Mouse (Mus musculus) spleen, adult 18-20 months (tissue): ENCODE measurements around the gene Hnrnpll.
"Not testable (repeated sequence)": the region's sequence is repeated elsewhere in the genome, so short reads cannot be mapped to it uniquely, and the experiment has no call there.

Experiments used
- DNase-seq, 2 experiments: peaks; one replicate each; pipeline ENCODE4 v3.0.0; 2022; ENCODE audit warnings: mixed read lengths in 2 of 2

Hnrnpll gene

GRCm38 (mm10) chr17:80058501-80058900 is 3.6 kb downstream of the Hnrnpll start:
- DNase-seq = no peak

DNA sequence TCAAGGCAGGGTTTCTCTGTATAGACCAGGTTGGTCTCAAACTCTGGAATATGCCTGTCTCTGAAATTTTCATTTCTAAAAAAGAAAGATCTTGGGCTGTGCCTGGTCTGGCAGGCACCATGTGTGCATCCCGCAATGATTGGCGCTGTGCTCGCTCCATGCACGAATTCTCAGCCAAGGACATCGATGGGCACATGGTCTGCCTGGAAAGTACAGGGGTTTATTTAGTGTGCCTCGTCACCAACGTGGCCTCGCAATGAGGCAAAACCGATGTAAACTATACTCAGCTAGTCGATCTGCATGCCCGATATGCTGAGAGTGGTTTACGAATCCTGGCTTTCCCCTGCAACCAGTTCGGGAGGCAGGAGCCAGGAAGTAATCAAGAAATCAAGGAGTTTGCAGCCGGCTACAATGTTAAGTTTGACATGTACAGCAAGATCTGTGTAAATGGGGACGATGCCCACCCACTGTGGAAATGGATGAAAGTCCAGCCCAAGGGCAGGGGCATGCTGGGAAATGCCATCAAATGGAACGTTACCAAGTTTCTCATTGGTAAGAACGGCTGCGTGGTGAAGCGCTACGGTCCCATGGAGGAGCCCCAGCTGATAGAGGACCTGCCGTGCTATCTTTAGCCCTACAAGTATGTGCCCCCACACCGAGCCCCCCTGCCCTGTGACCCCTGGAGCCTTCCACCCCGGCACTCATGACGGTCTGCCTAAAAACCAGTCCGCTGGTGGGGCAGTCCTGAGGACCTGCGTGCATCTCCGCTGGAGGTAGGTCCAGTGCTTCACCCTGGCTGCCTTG is 8.0 kb downstream of the Hnrnpll start:
- no peak for DNase-seq

GRCm38 (mm10) chr17:80051682-80052081 is 10.5 kb downstream of the Hnrnpll start:
- no peak for DNase-seq

DNA sequence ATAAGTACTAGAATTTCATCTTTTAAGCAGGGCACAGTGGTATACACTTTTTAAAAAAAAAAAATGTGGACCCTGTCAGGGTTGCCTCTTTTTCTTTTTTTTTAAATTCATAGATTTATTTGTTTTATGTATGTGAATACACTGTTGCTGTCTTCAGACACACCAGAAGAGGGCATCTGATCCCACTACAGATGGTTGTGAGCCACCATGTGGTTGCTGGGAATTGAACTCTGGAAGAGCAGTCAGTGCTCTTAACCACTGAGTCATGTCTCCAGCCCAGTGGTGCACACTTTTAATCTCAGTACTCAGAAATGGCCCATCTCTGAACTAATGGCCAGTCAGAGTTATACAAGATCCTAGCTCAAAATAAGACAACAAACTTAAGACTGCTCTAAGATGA is 12.8 kb downstream of the Hnrnpll start:
- DNase-seq = not testable (repeated sequence)

DNA sequence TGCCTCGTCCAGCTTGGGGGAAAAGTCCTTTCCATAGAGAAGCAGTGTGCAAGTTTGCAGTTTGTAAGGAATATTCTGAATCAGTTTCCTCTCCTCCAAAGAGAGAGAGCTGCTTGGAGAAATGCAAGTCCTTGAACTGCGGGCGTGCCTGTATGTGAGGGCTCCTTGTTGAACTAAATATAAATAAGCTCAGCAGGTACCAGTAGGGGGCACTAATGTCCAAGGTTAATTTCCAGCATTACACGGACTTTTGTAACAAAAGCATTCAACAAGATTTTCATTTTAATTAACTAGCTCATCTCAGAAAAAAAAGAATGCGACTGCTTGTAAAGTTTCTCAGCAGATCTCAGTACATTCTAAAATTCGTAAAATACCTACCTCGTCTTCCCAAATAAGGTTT is 13.9 kb downstream of the Hnrnpll start:
- DNase-seq = peak in 1 of 2 experiments; percentile 56

- no peak for DNase-seq
Observed at GRCm38 (mm10) chr17:80041739-80042138, 20.4 kb downstream of the Hnrnpll start.

GRCm38 (mm10) chr17:80028675-80029074 is 33.5 kb downstream of the Hnrnpll start:
- no peak for DNase-seq

DNA sequence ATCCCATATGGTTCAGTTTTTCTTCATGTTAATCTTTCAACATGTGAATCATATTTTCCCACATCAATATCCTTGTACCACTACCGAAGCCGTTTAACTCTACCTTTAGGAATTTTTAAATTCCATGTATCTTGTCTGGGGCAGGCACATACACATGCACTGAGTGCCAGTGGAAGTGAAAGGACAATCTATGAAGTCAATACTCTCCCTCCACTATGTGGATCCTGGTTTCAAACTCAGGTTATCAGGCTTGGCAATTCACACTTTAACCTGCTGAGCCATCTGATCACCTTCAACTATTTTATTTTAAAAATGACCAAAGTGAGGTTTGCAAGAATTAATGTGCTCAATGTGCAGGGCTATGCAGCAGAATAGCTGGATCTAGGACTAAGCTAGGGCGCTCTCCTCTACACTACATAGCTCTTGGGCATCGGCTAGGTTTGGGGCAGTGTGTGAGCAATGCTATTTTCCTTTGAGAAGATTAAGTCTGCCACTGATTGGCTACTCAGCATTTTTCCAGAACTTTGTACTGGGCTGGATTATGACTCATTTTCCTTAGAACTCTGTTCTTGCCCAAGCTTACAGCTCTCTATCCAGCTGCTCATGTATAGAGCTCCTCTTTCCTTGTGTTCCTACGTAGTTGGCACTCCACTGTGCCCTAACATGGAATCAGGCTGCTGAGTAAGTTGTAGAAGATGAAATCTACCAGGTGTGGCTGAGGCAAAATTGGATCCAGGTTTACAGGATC is 35.8 kb downstream of the Hnrnpll start:
- no peak for DNase-seq

GRCm38 (mm10) chr17:80022090-80022489 is 40.0 kb downstream of the Hnrnpll start:
- DNase-seq = no peak

GRCm38 (mm10) chr17:80020495-80020894 is 41.6 kb downstream of the Hnrnpll start:
- no peak for DNase-seq

GRCm38 (mm10) chr17:80018976-80019541 is 43.1 kb downstream of the Hnrnpll start:
- no peak for DNase-seq

GRCm38 (mm10) chr17:80018239-80018975 is 43.7 kb downstream of the Hnrnpll start:
- no peak for DNase-seq

GRCm38 (mm10) chr17:80017389-80017788 is 44.7 kb downstream of the Hnrnpll start:
- DNase-seq = peak in 1 of 2 experiments; percentile 38

DNA sequence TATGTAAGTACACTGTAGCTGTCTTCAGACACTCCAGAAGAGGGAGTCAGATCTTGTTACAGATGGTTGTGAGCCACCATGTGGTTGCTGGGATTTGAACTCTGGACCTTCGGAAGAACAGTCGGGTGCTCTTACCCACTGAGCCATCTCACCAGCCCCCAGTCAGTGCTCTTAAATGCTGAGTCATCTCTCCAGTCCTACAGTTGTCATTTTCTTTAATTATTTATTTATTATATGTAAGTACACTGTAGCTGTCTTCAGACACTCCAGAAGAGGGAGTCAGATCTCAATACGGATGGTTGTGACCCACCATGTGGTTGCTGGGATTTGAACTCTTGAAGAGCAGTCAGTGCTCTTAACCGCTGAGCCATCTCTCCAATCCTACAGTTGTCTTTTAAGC is 45.7 kb downstream of the Hnrnpll start:
- DNase-seq = not testable (repeated sequence)

DNA sequence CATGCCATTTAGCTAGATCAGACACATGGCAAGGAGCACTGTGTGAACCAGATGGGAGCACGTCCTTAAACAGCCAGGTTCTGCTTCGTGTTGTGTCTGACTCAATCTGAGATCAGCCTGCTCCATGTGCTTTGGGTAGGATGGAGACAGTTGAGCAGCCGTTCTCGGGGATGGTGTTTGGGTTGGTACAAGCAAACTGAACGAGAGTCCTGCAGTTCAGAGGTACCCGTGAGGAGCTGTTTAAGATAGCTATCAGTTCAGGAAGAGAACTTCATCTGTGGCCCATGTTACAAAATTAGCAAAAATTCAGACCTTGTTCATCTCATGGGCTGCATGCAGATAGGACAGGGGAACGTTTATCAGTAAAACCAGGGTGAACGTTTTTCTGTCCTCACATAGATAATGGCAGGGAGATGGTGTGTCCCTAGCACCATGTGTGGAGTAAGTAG is 47.7 kb downstream of the Hnrnpll start:
- DNase-seq = no peak

DNA sequence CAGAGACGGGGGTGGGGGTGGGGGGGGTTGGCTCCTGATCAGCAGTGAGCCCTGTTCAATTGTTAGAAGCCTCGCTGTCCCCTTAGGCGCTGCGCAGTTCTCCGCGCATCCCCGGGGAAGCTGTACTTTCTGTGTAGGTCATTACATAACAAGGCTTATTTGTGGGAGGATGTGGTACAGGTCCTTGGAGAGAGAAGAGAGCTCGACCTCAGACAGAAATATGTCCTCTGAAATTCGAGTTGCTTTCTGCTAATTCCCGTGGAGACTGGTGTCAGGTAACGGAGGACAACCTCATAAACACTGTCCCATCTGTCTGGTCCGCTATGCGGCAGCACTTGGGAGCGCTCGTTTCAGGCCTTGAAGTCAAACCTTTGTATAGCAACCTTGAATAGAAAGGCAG is 52.2 kb downstream of the Hnrnpll start:
- DNase-seq = no peak

DNA sequence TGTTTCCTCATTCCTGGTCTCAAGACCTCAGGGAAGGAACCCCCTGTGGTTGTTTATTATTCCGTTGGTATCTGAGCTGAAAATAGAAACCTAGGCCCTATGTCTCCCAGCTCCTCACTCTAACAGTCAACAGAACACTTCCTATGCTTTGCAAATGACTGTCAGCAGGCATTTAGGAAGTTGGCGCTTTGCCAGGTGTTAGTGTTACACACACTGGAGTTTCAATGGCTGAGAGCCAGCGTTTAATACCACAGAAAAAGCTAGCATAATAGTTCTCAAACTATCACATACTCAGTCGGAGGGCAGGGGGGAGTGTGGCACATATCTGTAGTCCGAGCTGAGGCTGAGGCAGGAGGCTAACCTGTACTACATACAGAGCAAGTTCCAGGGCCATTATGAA is 53.3 kb downstream of the Hnrnpll start:
- DNase-seq = peak in 1 of 2 experiments; percentile 8

DNA sequence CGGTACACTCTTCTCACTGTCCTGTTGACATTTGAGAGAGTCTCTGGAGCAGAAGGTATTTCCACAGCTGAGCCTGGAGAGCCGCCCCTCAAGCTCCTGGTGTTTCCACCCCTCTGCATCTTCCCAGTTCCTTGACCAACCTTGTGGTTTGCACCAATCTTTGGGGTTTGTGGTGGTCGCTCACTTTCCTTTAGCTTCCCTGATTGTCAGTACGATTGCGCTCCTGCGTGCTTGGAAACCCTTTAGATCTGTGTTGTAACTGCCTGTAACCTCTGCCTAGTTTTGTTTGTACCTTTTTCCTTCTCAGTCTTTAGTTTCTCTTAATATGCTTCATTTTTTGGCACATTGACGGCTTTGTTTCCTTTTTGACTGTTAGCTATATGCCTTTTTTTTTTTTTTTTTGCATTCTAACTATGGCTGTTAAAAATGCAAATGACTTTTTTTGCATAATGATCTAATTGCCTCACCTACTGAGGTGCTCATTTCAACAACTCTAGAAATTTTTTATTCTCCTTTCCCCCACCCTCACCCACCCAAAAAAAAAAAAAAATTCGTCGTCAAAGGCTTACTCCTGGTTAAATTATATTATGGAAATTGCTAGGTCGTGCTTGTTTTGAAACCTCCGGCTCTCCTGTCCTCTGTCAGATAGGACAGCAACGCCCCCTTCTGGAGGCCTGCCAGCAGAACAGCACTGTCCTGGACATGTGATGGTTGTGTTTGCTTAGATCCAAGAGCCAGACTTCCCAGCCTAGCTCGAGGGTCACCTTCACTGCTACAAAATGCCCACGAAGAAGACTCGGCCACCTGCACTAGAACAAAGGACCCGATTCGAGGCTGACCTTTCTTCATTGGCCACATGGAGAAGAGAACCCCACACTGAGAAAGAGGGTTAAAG is 57.5 kb downstream of the Hnrnpll start:
- peak; percentile 24 to 54 for DNase-seq

DNA sequence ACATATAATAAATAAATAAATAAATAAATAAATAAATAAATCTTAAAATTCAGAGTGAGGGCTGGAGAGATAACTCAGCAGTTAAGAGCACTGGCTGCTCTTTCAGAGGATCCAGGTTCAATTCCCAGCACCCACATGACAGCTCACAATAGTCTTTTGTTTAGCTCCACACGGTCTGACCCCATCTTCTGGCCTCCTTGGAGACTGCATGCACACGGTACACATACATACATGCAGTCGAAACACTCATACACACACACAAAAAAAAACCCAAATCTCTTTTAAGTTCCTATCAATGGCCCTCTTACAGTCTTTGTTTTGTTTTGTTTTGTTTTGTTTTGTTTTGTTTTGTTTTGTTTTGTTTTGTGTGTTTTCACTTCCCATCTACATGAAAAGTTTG is 58.3 kb downstream of the Hnrnpll start:
- not testable (repeated sequence) for DNase-seq

DNA sequence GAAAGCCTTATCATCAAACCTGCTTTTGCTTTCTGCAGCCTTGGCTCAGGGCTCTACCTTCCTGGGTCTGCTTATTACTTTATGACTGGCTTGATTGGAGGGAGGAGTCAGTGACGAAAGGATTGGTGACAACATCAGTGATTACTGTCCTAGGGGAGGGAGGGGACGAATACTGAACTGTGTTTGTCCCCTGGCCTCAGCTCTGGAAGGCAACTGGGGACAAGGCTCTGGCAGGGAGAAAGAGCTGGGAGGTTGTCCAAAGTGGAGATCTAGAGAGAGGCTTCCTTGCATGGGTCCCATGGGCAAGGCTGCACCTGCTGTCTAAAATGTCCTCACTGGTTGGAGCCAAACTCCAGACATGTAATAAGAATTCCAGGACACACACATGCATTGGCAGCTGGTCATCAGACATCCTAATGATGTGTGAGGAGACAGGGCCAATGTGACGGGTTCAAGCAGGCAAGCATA is 59.7 kb downstream of the Hnrnpll start:
- DNase-seq = no peak

- no peak for DNase-seq
Observed at GRCm38 (mm10) chr17:79999631-80000030, 62.5 kb downstream of the Hnrnpll start.

DNA sequence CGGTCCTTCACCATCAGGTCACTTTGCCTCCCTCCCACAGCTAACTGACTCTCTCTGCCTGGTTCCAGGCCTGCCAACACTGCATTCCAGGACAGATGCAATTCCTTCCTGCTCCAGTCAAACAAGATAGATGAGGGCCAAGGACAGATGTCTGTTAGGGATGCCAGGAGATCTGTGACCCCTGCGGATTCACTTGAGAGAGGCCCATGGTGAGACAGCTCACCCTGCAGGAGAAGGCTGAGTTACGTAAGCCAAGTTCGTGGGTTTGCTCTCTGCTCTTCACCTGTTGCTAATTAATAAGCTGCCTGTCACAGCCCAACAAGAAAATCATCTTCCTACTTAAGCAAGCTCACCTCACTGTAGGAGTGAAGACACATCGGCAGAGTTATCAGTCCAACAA is 63.1 kb downstream of the Hnrnpll start:
- DNase-seq = no peak
